Mouse (Mus musculus) E14TG2a.4 (cell line): Measurements from ENCODE around the gene Kcnk6.

Experiments
- CTCF ChIP-seq: conservative IDR thresholded peaks from 2 replicates; pipeline ENCODE4 v1.5.1; 2014; ENCODE audit warnings: low read length
- NANOG ChIP-seq: IDR thresholded peaks from 2 replicates; pipeline ENCODE4 v1.6.1; 2014; ENCODE audit warnings: borderline replicate concordance, low read length, mixed read lengths

- no peak for TF ChIP-seq CTCF
- TF ChIP-seq NANOG, result no peak
Measured at GRCm38 (mm10) chr7:29276715-29277114, 44.4 kb upstream of the Kcnk6 start.
